Mouse (Mus musculus) heart, postnatal 4 days (tissue): ENCODE measurements around the gene N4bp1. TPM values are rescaled to one million over a fixed set of nuclear protein-coding genes. Genes with fewer than 3 reads are reported as not detected.

Experiments used
- DNase-seq: peaks from one replicate; pipeline ENCODE4 v3.0.0; 2021
- total RNA-seq, 2 experiments: library from RNA; stranded (reverse); gene quantifications; 2 replicates each; pipeline ENCODE4 v1.2.3; 2021

The N4bp1 gene
- total RNA-seq, 2 experiments from 2014 or later, result 23.3 to 24.0 TPM

GRCm38 (mm10) chr8:86853989-86854373 is 31.1 kb downstream of the N4bp1 start:
- no peak for DNase-seq

GRCm38 (mm10) chr8:86853266-86853988 is 31.6 kb downstream of the N4bp1 start:
- no peak for DNase-seq

GRCm38 (mm10) chr8:86852491-86852890 is 32.6 kb downstream of the N4bp1 start:
- no peak for DNase-seq

- DNase-seq, result no peak
Observed at GRCm38 (mm10) chr8:86848876-86849275, 36.2 kb downstream of the N4bp1 start.

- DNase-seq, result no peak
Observed at GRCm38 (mm10) chr8:86848401-86848800, 36.7 kb downstream of the N4bp1 start.

- no peak for DNase-seq
Observed at GRCm38 (mm10) chr8:86847091-86847490, 38.0 kb downstream of the N4bp1 start.

- no peak for DNase-seq
Observed at GRCm38 (mm10) chr8:86845875-86846274, 39.2 kb downstream of the N4bp1 start.

GRCm38 (mm10) chr8:86844856-86845255 is 40.2 kb downstream of the N4bp1 start:
- DNase-seq, result no peak

- DNase-seq, result peak; percentile 63
Observed at GRCm38 (mm10) chr8:86843896-86844295, 41.2 kb downstream of the N4bp1 start.

GRCm38 (mm10) chr8:86841556-86842309 is 43.3 kb downstream of the N4bp1 start:
- no peak for DNase-seq

GRCm38 (mm10) chr8:86840120-86840693 is 44.9 kb downstream of the N4bp1 start:
- DNase-seq, result no peak

GRCm38 (mm10) chr8:86838707-86839438 is 46.2 kb downstream of the N4bp1 start:
- DNase-seq, result no peak

- no peak for DNase-seq
Observed at GRCm38 (mm10) chr8:86837234-86837633, 47.8 kb downstream of the N4bp1 start.

GRCm38 (mm10) chr8:86835881-86836280 is 49.2 kb downstream of the N4bp1 start:
- DNase-seq, result no peak

GRCm38 (mm10) chr8:86834496-86835260 is 50.4 kb downstream of the N4bp1 start:
- no peak for DNase-seq

- DNase-seq, result no peak
Observed at GRCm38 (mm10) chr8:86833937-86834336, 51.1 kb downstream of the N4bp1 start.

- DNase-seq, result no peak
Observed at GRCm38 (mm10) chr8:86828925-86829324, 56.1 kb downstream of the N4bp1 start.

- DNase-seq, result no peak
Observed at GRCm38 (mm10) chr8:86827199-86827598, 57.9 kb downstream of the N4bp1 start.

GRCm38 (mm10) chr8:86826538-86826937 is 58.5 kb downstream of the N4bp1 start:
- DNase-seq, result no peak

GRCm38 (mm10) chr8:86825674-86826448 is 59.2 kb downstream of the N4bp1 start:
- DNase-seq, result no peak

- no peak for DNase-seq
Observed at GRCm38 (mm10) chr8:86824735-86825134, 60.3 kb downstream of the N4bp1 start.
